Mouse (Mus musculus): ENCODE measurements around the gene Fibp. TPM values are rescaled to one million over a fixed set of nuclear protein-coding genes. Genes with fewer than 3 reads are reported as not detected.

Gene Fibp
- total and polyA plus RNA-seq, 3 experiments, result 47.1 to 88.3 (median 52.9) TPM

GRCm38 (mm10) chr19:5423561-5423960 lies 36.9 kb upstream of the Fibp start:
- Histone ChIP-seq H3K27ac (peak overlapping the region; percentile 90), H3K36me3 (ENCODE audit: control insufficient read depth, insufficient read depth, low read length) (peaks cover 7% of the 10 kb centered on the region), H3K79me2 (replicated peaks; ENCODE audit: control insufficient read depth, insufficient read depth, low read length) (peaks cover 6% of the 10 kb centered on the region; the same call in 1 of the 2 replicates), H3K4me3 (peak overlapping the region; percentile 92), H3K27me3 (ENCODE audit: control insufficient read depth, insufficient read depth, low read length) (no peaks in the 10 kb centered on the region), H3K9ac (ENCODE audit: low read depth, low read length) (peak overlapping the region; percentile 80), H3K4me1 (ENCODE audit: control insufficient read depth, insufficient read depth, low read length) (peaks cover 15% of the 10 kb centered on the region)
- 0 out of 2 replicates have a peak, but pooled peaks have one; percentile 28 for TF ChIP-seq POLR2A (IDR thresholded peaks at IDR 0.05; ENCODE audit: insufficient read depth, low read depth, low read length)
- TF ChIP-seq EP300 (IDR thresholded peaks at IDR 0.05; ENCODE audit: insufficient read depth, low read depth, low read length), result no peak
- no peak for TF ChIP-seq CTCF (IDR thresholded peaks at IDR 0.05)
- WGBS, result 52% methylated on average over 12 of the region's 12 CpGs
- intact Hi-C loops (cut with DNase I), result no loop called here
- DNase-seq, result peak; percentile 22 to 50

DNA sequence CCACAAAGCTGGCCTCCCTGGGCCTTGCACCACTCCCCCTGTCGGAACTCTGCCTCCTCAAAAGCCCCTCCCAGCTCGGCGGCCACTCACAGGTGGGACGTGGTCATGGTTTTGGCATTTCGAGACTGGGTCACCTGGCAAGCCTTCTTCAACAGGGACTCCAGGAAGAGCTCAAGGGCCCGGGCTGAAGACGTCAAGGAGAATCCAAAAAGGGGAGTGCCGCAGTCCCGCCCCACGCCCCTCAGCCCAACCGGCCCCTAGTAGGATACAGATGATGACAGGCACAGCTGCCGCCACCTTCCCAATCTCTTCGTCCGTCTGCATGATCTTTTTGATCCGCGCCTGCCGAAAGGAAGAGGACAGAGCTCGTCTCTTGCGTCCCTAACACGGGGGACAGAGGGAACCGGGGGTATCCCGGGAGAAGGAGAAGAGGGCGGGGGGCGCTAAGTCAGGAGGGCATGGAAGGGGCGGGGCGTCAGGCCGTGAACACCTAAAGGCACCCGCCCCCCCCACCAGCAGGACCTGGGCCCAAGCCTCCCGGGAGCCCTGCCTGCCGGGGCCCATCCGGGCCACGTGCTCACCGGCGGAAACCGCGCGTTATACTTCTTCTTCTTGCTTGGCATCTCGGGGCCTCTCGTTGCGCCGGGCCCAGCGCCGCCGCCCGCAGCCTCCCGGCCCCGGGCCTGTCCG lies 36.2 kb upstream of the Fibp start:
- Histone ChIP-seq H3K27me3 (ENCODE audit: control insufficient read depth, insufficient read depth, low read length) (no peaks in the 10 kb centered on the region), H3K79me2 (replicated peaks; ENCODE audit: control insufficient read depth, insufficient read depth, low read length) (peaks cover 6% of the 10 kb centered on the region; the same call in 1 of the 2 replicates), H3K4me3 (peak overlapping the region; percentile 92), H3K27ac (peak overlapping the region; percentile 90), H3K9ac (ENCODE audit: low read depth, low read length) (peak overlapping the region; percentile 80), H3K36me3 (ENCODE audit: control insufficient read depth, insufficient read depth, low read length) (peaks cover 7% of the 10 kb centered on the region), H3K4me1 (ENCODE audit: control insufficient read depth, insufficient read depth, low read length) (peaks cover 15% of the 10 kb centered on the region)
- intact Hi-C loops (cut with DNase I), result loop anchor here (2.0 kb wide), 1 partner anchor 35 kb away; the partner anchor contains the start of gene Sart1
- WGBS, result under 1% methylated on average over 42 of the region's 48 CpGs
- TF ChIP-seq EP300 (IDR thresholded peaks at IDR 0.05; ENCODE audit: insufficient read depth, low read depth, low read length) (no peak), CTCF (IDR thresholded peaks at IDR 0.05) (no peak), POLR2A (IDR thresholded peaks at IDR 0.05; ENCODE audit: insufficient read depth, low read depth, low read length) (0 out of 2 replicates have a peak, but pooled peaks have one; percentile 9)
- no peak for DNase-seq

GRCm38 (mm10) chr19:5424782-5425741 lies 35.4 kb upstream of the Fibp start, which contains the start of the genes Drap1 and AI837181:
Gene Drap1, minus strand, starts transcription at chr19:5424979.
Gene AI837181, plus strand, starts transcription at chr19:5425144.
- H3K27me3 ChIP-seq (ENCODE audit: control insufficient read depth, insufficient read depth, low read length), result no peaks in the 10 kb centered on the region
- DNase-seq, result peak; percentile 93 to 94
- peaks cover 15% of the 10 kb centered on the region for H3K4me1 ChIP-seq (ENCODE audit: control insufficient read depth, insufficient read depth, low read length)
- H3K79me2 ChIP-seq (replicated peaks; ENCODE audit: control insufficient read depth, insufficient read depth, low read length), result peaks cover 6% of the 10 kb centered on the region; the same call in 1 of the 2 replicates
- no peak for TF ChIP-seq EP300 (IDR thresholded peaks at IDR 0.05; ENCODE audit: insufficient read depth, low read depth, low read length)
- TF ChIP-seq CTCF (IDR thresholded peaks at IDR 0.05), result no peak
- 0 out of 2 replicates have a peak, but pooled peaks have one; percentile 4 for TF ChIP-seq POLR2A (IDR thresholded peaks at IDR 0.05; ENCODE audit: insufficient read depth, low read depth, low read length)
- peak within 1 kb of the TSS; percentile 96 for H3K9ac ChIP-seq (ENCODE audit: low read depth, low read length)
- intact Hi-C loops (cut with DNase I), result loop anchor here (1.0 to 2.0 kb wide), 2 partner anchors 36 to 63 kb away; partner anchors contain the start of genes Mus81 and Sart1
- H3K36me3 ChIP-seq (ENCODE audit: control insufficient read depth, insufficient read depth, low read length), result peaks cover 2% of the 10 kb centered on the region
- under 1% methylated on average over 84 of the region's 87 CpGs for WGBS
- peak within 1 kb of the TSS; percentile 97 for H3K27ac ChIP-seq
- peak within 1 kb of the TSS; percentile 95 for H3K4me3 ChIP-seq

DNA sequence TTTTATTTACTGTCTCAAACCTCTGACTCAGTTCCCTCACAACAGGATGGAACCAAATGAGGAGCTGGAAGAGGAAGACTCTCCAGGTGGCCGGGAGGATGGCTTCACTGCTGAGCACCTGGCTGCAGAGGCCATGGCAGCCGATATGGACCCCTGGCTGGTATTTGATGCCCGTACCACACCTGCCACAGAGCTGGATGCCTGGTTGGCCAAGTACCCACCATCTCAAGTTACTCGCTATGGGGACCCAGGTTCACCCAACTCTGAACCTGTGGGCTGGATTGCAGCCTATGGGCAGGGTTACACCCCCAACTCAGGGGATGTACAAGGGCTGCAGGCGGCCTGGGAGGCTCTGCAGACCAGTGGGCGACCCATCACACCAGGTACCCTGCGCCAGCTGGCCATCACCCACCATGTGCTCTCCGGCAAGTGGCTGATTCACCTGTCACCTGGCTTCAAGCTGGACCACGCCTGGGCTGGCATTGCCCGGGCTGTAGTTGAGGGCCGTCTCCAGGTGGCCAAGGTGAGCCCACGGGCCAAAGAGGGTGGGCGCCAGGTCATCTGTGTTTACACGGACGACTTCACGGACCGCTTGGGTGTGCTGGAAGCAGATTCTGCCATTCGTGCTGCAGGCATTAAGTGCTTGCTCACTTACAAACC lies 34.4 kb upstream of the Fibp start:
- peaks cover 2% of the 10 kb centered on the region for H3K36me3 ChIP-seq (ENCODE audit: control insufficient read depth, insufficient read depth, low read length)
- no peaks in the 10 kb centered on the region for H3K27me3 ChIP-seq (ENCODE audit: control insufficient read depth, insufficient read depth, low read length)
- H3K79me2 ChIP-seq (replicated peaks; ENCODE audit: control insufficient read depth, insufficient read depth, low read length), result peaks cover 6% of the 10 kb centered on the region; the same call in 1 of the 2 replicates
- H3K4me1 ChIP-seq (ENCODE audit: control insufficient read depth, insufficient read depth, low read length), result peaks cover 15% of the 10 kb centered on the region
- 83% methylated on average over 18 of the region's 18 CpGs for WGBS
- DNase-seq, result peak in 1 of 2 experiments; percentile 26
- peak overlapping the region; percentile 96 for H3K9ac ChIP-seq (ENCODE audit: low read depth, low read length)
- TF ChIP-seq EP300 (IDR thresholded peaks at IDR 0.05; ENCODE audit: insufficient read depth, low read depth, low read length) (no peak), CTCF (IDR thresholded peaks at IDR 0.05) (no peak), POLR2A (IDR thresholded peaks at IDR 0.05; ENCODE audit: insufficient read depth, low read depth, low read length) (no peak)
- peak overlapping the region; percentile 95 for H3K4me3 ChIP-seq
- peak overlapping the region; percentile 97 for H3K27ac ChIP-seq
- intact Hi-C loops (cut with DNase I), result loop anchor here (1.0 to 2.0 kb wide), 2 partner anchors 37 to 62 kb away; partner anchors contain the start of genes Mus81 and Sart1

DNA sequence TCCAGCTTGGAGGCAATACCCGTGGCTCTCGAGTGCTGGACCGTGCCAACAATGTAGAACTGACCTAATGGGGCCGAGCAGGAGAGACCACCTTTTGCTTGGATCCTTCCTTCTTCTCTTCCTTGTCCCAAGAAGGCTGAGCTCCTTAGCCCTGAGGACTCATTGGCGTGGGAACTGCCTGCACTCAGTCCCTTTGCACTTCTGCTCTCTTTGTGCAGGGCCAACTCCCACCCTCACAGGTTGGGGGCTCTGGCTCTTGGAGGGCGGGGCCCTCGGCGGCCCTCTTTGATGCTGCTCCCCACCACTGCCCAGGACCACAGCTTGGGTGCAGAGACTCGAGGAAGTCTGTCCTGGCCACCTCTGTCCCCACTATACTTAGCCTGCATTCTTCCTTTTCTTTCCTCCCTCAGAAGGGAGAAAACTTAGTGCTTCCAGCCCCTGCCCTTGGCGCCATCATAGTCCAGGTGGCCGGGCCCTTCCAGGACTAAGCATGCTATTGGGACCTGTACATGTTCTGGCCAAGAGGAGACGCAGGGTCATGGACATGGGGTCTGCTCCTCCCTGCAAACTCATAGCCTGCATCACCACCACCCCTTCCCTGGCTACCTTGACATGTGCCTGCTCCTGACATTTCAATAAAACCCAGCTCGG lies 33.6 kb upstream of the Fibp start:
- Histone ChIP-seq H3K9ac (ENCODE audit: low read depth, low read length) (no peak overlapping the region), H3K27me3 (ENCODE audit: control insufficient read depth, insufficient read depth, low read length) (no peaks in the 10 kb centered on the region), H3K36me3 (ENCODE audit: control insufficient read depth, insufficient read depth, low read length) (peaks cover 2% of the 10 kb centered on the region), H3K79me2 (replicated peaks; ENCODE audit: control insufficient read depth, insufficient read depth, low read length) (peaks cover 6% of the 10 kb centered on the region; the same call in 1 of the 2 replicates), H3K4me3 (no peak overlapping the region), H3K4me1 (ENCODE audit: control insufficient read depth, insufficient read depth, low read length) (peaks cover 15% of the 10 kb centered on the region), H3K27ac (no peak overlapping the region)
- DNase-seq, result no peak
- 84% methylated on average over 13 of the region's 13 CpGs for WGBS
- TF ChIP-seq CTCF (IDR thresholded peaks at IDR 0.05) (no peak), EP300 (IDR thresholded peaks at IDR 0.05; ENCODE audit: insufficient read depth, low read depth, low read length) (no peak), POLR2A (IDR thresholded peaks at IDR 0.05; ENCODE audit: insufficient read depth, low read depth, low read length) (0 out of 2 replicates have a peak, but pooled peaks have one; percentile 5)
- intact Hi-C loops (cut with DNase I), result no loop called here

All from heart, adult 2 months (tissue).